Mouse (Mus musculus): ENCODE measurements around the gene A230050P20Rik.

The A230050P20Rik gene

DNA sequence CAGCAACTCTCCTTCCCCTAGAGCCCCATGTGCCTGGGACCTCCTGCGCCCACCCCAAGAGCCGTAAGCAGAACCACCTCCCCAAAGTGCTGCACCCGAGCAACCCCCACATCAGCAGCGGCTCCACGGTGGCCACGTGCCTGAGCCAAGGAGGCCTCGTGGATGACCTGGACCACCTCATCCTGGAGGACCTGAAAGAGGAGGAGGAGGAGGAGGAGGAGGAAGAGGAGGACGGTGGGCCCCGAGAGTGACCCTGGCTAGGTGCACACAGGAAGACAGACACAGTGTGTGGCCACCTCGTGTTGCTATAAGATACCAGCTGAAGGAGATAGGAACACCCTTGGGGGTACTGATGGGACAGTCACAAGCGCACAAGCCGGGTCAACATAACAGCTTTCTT, 5.1 kb downstream of the A230050P20Rik start:
- DNase-seq (ENCODE audit: extremely low spot score, low spot score): no peak

DNA sequence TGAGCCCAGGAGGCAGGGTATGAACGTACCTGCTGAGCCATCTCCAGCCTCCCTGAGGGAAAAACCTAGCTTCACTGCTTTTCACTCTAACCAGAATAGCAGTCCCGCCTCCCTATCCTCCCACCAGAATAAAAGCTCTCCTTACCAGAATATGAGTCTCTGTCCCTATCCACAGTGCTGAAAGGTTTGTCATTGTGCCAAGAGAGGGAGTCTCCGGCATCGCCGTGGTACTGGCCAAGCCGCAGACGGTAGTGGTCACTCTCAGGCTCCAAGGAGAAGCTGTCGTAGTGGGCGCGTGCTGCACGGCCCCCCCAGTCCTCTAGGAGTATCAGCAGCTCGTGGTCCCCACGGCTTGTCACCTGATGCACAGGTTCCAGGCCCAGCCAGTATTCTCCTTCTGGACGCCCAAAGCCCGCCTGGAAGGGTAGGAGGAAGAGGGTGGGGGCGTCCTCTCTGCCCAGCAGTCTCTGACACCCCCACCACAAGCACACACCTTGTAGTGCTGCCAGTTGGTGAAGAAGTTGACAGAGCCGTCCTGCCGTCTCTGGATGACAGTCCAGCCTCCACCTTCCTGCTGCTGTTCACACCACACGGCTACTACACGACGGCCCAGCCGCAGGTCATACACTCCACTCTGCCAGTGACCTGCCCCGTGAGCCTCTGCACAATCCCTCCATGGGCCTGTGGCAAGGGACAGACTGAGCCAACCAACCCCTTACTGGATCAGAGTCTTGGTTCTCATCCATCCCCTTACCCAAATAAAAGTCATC, 6.8 kb downstream of the A230050P20Rik start:
- DNase-seq (ENCODE audit: extremely low spot score, low spot score): no peak

DNA sequence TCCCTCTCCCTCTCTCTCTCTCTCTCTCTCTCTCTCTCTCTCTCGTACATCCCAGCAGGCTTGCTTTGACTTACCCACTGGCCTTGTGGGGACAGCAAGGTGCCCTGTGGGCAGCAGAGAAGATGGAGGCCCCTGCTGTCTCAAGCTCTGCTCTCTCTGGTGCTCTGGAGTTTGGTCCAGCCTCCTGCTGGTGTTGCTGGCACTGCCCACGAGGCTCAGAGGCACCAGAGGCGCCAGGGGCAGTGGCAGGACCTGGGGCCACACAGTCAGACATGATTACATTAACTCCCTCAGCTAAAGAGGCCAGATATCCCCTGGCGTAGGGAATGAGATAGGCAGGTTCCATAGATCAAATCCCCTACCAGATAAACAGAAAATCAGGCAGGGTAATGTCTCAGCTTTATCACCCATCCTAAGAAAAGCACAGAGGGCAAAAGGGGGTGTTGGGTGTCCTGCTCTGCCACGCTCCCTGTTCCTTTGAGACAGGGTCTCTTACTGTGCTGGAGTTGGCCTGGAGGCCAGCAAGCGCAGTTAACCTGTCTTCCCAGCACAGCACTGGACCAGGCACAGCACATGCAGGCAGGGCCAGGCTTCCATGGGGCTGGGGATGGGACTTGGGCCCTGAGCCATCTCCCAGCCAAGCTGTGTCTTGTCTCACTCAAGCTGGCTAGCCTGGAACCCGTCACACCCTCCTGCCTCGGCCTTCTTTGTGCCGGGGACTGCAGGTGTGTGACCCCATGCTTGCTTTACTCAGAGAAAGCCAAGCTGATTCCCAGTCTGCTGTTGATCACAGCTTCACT, 8.1 kb downstream of the A230050P20Rik start:
- no peak for DNase-seq (ENCODE audit: extremely low spot score, low spot score)

DNA sequence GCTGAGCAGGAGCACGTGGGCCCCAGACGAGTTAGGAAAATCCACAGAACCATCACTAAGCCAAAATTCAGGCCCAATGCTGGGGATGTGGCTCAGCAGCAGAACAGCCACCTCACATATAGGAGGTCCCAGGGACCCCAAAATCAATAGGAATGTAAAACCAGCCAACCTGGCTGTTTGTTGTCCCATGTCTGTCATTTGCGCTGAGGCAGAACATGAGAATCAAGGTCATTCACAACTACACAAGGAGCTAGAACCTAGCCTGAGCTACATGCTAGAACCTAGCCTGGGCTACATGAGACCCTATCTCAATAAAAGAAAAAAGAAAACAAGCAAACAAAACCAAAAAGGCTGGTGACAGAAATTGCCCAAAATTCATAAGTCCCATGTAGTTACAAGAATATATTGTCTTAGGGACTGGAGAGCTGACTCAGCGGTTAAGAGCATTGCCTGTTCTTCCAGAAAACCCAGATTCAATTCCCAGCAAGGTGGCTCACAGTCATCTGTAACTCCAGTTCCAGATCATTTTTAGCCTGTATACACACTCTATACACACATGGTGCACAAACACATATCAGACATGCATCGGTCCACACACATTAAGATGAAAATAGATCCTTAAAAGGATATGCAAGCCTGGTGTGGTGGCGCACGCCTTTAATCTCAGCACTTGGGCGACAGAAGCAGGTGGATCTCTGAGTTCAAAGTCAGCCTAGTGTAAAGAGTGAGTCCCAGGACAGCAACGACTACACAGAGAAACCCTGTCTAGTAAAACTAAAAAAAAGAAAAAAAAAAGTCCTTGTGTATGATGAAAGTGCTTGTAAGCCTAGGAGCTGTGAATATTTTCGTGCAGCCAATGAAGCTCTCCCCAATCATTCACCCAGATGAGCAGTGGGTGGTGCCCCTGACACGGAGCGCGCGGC, 8.9 kb downstream of the A230050P20Rik start:
- DNase-seq (ENCODE audit: extremely low spot score, low spot score): no peak

DNA sequence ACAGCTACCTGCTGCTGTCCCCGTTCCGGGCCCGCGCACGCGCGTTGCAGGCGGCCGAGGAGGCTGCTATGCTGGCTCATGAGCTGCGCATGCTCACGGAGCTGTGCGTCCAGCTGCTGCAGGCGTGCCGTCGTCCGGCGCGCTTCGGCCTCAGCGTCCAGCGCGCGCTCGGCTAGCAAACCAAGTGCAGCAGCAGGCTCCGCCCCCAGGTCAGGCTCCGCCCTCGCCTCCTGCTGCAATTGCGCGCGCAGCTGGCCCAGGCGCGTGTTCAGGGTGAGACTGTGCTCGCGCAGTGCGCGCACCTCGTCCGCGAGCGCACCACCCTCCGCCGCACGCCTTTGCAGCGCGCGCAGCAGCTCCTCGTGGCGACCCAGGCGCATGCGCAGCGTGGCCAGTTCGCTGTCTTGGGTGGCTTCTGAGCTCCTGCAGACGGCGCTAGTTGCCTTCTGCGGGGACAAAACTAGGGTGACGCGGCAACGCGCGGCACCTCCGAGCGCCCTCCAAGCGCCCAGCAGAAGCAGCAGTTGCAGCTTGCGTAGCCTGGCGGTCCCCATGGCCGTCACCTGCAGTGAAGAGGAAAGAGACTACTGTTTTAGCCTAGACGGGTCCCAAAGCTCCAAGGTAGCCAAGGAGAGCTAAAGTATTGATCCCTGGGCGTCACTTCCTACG, 9.7 kb downstream of the A230050P20Rik start:
- DNase-seq (ENCODE audit: extremely low spot score, low spot score): peak; percentile 100

DNA sequence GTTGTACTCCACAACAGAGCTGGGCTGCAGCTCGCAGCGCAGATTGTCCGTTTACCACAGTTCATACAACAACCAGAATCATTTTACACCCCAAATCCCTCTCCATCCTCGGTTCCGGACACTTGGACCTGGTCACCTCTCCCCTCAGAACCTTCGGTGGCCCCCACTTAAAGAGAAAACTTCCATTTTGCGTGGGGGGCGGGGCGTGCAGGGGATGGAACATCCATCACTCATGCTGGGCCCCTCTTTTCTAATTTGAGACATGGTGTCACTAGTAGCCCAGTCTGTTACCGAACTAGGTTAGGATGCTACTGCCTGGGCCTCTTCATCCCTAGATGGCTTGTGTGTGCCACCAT, 10.2 kb downstream of the A230050P20Rik start:
- DNase-seq (ENCODE audit: extremely low spot score, low spot score): no peak

DNA sequence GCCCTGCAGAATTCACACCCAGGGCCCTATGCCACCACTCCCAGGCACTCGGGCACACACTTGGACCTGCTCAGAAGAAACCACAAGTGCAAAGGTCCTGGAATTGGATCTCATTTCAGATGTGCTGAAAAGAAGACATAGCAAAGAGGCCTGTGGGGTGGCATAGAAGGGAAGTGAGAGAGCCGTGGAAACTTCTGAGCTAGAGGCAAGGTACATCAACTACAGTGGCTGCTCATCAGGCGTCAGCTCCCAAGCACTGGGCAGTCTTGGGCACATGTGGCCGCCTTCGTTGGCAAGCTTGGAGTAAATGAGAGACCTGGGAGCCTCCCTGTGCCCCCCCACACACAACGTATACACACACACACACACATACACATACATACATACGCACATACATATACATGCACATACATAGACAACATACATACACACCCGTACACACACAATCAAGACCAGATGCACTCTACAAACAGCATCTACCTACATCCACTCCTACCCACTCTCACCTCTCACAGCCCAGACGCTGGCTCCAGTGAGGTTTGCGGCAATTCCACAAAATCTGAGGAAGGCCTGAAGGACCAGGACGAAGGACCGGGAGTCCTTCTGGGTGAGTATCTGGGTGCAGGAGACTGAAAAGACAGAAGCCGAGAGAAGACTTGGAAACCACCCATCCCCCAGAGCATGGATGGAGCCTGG, 10.8 kb downstream of the A230050P20Rik start, which contains the start of gene Angptl6:
Gene Angptl6 (minus strand): TSS at position 631 of the 696 bp plus-strand sequence.
- DNase-seq (ENCODE audit: extremely low spot score, low spot score): no peak

DNA sequence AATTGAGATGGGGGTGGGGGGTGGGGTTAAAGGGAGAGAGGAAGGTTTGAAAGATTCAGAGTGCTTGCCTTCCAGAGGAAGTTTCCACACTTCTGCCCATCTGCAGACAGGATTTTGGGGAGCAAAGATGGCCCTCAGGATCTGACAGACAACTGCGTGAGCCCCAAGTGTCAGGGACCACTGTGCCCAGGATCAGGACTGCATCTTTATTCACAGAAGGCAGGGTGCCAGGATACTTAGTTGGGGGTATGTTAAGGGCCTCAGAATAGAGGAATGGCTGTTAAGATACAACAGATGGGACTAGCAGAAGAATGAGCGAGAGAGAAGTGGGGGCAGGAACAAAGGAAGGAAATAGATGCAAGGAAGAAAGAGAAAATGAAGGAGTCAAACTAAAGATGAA, 18.1 kb downstream of the A230050P20Rik start:
- DNase-seq (ENCODE audit: extremely low spot score, low spot score): no peak

DNA sequence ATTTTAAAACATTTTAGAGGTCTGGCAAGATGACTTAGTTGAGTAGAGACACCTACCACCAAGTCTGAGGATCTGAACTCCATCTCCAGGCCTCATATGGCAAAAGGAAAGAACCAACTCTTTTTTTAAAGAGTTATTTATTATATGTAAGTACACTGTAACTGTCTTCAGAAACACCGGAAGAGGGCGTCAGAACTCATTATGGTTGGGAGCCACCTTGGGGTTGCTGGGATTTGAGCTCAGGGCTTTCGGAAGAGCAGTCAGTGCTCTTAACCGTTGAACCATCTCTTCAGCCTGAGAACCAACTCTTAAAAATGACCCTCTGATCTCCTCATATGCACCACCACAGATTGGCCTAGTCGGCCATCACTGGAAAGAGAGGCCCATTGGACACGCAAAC, 18.7 kb downstream of the A230050P20Rik start:
- no peak for DNase-seq (ENCODE audit: extremely low spot score, low spot score)

DNA sequence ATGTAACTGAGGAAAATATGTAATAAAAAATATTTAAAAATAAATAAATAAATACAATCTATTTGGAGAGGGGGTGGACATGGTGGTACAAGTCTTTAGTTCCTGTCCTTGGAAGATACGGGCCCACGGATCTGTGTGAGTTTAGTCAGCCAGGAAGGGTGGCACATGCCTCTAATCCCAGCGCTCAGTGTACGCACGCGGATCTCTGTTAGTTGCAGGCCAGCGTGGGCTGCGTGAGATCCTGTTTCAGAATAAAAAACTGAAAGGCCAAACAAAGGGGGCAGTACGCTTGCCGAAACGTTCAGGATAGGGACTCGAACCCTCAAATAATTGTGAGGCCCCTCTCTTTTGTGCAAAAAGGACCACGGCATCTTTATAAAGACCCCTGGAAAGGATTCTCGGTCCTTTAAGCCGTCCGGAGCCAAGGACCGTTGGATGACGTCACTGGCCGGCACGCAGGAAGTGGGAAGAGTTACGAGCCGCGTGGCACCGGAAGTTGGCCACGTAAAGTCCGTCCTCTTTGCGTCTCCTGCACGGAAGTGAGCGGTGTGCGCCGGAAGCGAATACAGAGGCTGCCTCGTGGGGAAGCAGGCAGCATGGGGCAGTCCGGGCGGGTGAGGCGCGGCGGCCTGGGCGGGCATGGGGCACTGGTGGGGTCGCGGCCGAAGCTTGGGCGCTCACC, 19.4 kb downstream of the A230050P20Rik start, which contains the start of gene Ppan:
Gene Ppan (plus strand): TSS at position 472 of the 682 bp plus-strand sequence.
- peak; percentile 96 for DNase-seq (ENCODE audit: extremely low spot score, low spot score)

DNA sequence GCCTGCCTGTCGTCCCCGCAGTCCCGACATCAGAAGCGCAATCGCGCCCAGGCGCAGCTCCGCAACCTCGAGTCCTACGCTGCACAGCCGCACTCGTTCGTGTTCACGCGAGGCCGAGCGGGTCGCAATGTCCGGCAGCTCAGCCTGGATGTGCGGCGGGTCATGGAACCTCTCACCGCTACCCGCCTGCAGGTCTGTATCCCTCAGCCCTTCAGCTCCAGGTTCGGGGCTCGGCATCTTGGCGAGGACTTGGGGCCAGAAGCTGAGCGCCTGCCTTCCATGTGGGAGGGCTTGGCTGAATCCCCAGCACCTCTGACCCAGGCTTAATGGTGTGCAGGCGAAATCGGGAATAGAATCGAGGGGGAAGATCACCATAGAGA, 19.9 kb downstream of the A230050P20Rik start:
- DNase-seq (ENCODE audit: extremely low spot score, low spot score): no peak

DNA sequence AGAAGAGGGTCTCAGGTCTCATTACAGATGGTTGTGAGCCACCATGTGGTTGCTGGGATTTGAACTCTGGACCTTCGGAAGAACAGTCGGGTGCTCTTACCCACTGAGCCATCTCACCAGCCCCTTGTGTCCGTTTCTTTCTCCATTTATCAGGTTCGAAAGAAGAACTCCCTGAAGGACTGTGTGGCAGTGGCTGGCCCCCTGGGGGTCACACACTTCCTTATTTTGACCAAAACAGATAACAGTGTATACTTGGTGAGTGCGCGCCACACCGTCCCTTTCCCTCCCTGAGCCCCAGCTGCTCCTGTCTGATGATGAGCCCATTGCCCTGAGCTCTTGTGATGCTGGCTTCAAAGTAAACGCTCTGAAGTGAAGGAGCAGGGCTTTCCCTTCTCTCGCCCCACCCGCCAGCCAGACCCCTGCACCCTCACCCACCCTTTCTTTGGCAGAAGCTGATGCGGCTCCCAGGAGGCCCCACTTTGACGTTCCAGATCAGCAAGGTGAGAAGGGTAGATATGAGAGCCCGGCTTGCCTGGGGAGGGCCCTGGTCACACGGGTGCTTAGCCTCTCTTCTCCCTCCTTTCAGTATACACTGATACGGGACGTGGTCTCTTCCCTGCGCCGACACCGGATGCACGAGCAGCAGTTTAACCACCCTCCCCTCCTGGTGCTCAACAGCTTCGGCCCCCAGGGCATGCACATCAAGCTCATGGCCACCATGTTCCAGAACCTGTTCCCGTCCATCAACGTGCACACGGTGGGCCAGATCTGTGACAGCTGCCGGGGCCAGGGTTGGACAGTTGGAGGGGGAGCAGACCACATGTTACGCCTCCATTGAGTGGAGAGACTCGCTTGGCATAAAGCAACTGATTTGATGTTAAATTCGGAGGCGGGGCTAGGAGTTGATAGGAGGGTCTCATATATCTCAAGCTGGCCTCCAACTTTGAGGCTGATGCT, 21.0 kb downstream of the A230050P20Rik start:
- DNase-seq (ENCODE audit: extremely low spot score, low spot score): no peak

DNA sequence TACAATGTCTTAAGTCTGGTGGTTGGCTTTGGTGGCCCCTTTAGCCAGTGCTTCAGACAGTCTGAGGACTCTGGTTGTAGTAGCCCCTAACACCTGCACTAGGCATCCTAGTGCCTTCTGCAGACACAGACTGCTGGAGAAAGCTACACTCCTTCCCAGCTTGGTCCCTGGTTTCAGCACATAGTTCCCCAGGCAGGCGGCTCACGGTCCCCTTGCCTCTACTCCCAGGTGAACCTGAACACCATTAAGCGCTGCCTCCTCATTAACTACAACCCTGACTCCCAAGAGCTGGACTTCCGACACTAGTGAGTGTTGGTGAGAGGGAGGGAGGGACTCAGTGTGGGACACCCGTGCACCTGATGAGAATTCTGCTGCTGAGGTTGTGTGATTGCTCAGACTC, 22.0 kb downstream of the A230050P20Rik start:
- DNase-seq (ENCODE audit: extremely low spot score, low spot score): no peak

DNA sequence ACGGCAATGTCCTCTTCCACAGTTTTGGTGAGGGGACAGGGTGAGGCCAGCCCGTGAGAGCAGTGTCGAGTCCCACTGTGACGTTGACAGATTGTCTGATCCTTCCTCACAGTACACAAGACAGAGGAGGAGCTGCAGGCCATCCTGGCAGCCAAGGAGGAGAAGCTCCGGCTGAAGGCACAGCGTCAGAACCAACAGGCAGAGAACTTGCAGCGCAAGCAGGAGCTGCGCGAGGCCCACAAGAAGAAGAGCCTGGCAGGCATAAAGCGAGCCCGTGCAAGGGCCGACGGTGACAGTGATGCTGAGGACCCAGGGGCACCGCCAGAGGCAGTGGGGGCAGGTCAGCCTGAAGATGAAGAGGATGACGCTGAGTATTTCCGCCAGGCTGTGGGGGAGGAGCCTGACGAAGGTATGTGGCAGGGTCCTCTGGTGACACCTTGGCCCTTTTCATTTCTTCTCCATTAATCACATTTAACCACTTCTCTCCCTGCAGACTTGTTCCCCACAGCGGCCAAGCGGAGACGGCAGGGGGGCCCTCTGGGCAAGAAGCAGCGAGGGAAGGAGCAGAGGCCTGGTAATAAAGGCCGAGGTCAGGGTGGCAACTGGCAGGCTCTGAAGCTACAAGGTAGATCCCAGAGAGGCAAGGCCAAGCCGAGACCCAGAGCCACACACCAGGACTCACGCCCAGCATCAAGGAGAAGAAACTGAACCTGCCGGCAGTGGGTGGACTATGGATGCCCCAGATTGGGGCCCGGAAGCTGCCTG, 23.1 kb downstream of the A230050P20Rik start:
- no peak for DNase-seq (ENCODE audit: extremely low spot score, low spot score)

DNA sequence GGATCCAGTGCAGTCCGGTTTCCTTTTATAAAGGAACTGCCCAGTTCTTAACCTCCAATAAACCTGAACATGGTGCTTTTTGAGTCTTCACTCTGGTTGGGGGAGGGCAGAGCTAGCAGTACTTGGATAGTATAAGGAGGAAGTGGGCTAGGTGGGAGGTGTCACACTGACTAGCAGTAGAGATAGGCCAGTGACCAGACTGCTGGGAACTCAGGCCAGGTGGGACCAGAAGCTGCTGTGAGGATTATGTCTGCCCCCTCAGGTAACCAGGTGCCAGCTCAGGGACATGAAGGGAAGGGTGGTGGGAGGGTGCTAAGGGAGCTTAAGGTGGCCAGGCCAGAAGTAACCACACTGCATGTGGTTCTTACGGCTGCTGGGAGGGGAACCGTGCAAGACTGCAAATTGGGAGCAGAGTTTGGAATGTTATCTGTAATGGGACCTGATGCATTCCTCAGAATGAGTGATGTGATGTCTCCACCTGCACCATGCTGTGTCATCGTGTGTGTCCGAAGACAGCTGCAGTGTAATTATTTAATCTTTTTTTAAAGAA, 23.7 kb downstream of the A230050P20Rik start:
- DNase-seq (ENCODE audit: extremely low spot score, low spot score): no peak

DNA sequence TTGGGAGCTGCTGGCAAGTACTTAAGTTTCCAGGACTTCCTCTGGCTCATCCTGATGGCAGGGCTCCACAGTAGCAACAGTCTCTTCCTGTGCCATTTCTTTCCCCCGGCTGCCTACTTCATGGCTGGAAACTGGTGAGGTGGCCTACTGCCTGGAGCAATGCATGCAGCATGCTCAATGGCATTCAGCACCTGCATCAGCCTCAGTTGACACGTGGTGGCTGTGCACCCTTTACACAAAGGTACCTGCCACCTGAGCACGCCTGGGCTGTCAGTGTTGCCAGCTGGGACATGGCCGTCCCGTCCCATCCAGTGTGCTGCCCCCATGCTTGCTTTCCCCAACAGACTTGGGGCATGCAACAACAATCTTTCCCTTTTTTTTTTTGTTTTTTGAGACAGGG, 24.6 kb downstream of the A230050P20Rik start:
- DNase-seq (ENCODE audit: extremely low spot score, low spot score): no peak

DNA sequence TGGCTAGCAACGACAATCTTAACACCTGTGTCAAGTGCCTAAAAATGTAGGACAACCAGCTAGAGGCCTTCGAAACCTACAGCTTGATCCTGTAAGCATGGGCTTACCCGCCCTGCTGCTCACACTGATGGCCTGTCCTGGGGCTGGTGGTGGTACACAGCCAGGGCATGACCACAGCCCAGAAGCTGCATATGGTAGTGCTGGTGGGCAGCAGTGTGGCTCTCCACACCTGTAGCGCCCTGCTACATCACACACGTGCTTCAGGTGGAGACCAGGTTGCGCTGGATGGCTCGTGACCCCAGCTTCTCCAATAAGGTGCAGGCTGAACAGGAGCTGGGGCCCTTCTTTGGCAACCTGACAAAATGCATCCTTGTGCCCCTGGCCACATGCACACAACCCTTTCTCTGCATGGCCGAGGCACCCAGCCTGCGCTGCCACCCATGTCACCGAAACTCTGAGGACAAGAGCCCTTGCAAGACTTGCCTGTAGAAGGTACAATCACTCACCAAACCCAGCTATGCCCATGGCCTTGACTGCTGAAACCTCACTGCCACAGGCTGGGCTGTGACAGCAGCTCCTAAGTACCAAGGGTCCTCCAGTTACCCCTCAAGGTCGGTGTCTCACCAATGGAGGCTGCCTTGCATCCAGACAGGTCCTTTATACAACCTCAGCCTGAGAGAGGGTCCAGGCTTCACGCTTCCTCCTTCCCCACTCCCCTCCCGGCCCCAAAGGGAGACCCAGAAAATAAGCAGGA, 25.3 kb downstream of the A230050P20Rik start:
- DNase-seq (ENCODE audit: extremely low spot score, low spot score): no peak
